Mouse (Mus musculus) MEL (cell line): ENCODE results near the gene Tapt1.

Source experiments
- CTCF ChIP-seq, 3 experiments: IDR thresholded peaks in 2 of 3; conservative IDR thresholded peaks in 1 of 3; 2 replicates each; pipeline ENCODE4 v1.5.1; 2011 to 2012; ENCODE audit warnings: low read length in 3 of 3, low read depth in 2 of 3, mild to moderate bottlenecking in 2 of 3, improper control_type of control experiment in 1 of 3, inconsistent platforms in 1 of 3, mixed read lengths in 1 of 3, moderate library complexity in 1 of 3; ENCODE audit not compliant: control insufficient read depth in 1 of 3, insufficient read depth in 1 of 3, poor library complexity in 1 of 3, severe bottlenecking in 1 of 3
- EP300 ChIP-seq, 2 experiments: IDR thresholded peaks; 2 replicates each; pipeline ENCODE4 v1.6.1; 2011; ENCODE audit warnings: improper control_type of control experiment in 2 of 2, low read length in 2 of 2, low read depth in 1 of 2, mild to moderate bottlenecking in 1 of 2
- HCFC1 ChIP-seq: IDR thresholded peaks from 2 replicates; pipeline ENCODE4 v1.6.1; 2012; ENCODE audit warnings: low read depth, mild to moderate bottlenecking, inconsistent platforms, low read length, improper control_type of control experiment, moderate library complexity
- MAX ChIP-seq: IDR thresholded peaks from 2 replicates; pipeline ENCODE4 v1.6.1; 2011; ENCODE audit warnings: low read length, improper control_type of control experiment
- POLR2A ChIP-seq, 2 experiments: IDR thresholded peaks; 2 replicates each; pipeline ENCODE4 v1.6.1; 2011 to 2012; ENCODE audit warnings: low read length in 2 of 2, mild to moderate bottlenecking in 2 of 2, control low read depth in 1 of 2, improper control_type of control experiment in 1 of 2, low read depth in 1 of 2, moderate library complexity in 1 of 2; ENCODE audit not compliant: control insufficient read depth in 1 of 2, insufficient read depth in 1 of 2, poor library complexity in 1 of 2
- ZNF384 ChIP-seq: IDR thresholded peaks from 2 replicates; pipeline ENCODE4 v1.6.1; 2012; ENCODE audit warnings: low read depth, mild to moderate bottlenecking, inconsistent platforms, low read length, improper control_type of control experiment

DNA sequence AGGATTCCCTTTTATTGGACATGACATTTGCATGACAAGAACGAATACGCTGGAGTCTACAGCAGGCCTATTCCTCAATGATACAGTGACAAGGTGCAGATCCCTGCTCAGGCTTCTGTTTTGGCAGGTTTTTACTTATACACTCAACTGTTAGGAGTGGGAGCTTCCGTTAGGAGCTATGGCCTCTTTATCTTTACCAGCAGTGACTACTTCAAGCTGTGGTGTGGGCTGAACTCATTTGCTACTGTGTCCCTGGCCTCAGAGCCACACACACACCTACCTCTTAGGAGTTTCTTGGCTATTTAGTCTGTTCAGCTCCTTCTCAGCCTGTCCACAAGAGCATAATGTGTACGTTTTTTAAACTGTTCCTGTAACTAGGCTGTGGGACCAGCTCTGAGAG is 30.3 kb downstream of the Tapt1 start:
- no peak for TF ChIP-seq HCFC1
- TF ChIP-seq CTCF (IDR thresholded peaks at IDR 0.05 in 2 of 3, conservative IDR thresholded peaks at IDR 0.05 in 1 of 3; ENCODE audit: control insufficient read depth in 1 of 3, insufficient read depth in 1 of 3, low read depth in 2 of 3, low read length in 3 of 3, poor library complexity in 1 of 3, severe bottlenecking in 1 of 3) = no peak
- TF ChIP-seq ZNF384 = no peak
- no peak for TF ChIP-seq POLR2A (IDR thresholded peaks at IDR 0.05; ENCODE audit: control insufficient read depth in 1 of 2, insufficient read depth in 1 of 2, low read depth in 1 of 2, low read length in 2 of 2, poor library complexity in 1 of 2)
- TF ChIP-seq MAX = no peak
- TF ChIP-seq EP300 (IDR thresholded peaks at IDR 0.05; ENCODE audit: low read depth in 1 of 2, low read length in 2 of 2) = no peak
